Mouse (Mus musculus): ENCODE data around the gene H2afy. TPM values are rescaled to one million over a fixed set of nuclear protein-coding genes. Genes with fewer than 3 reads are reported as not detected.

H2afy gene
- 195 TPM for polyA plus RNA-seq (2015; fragmentation: Illumina TruSeq; extraction: RNeasy Lipid Tissue Mini Kit (QIAGEN cat#74804); ENCODE audit: insufficient read depth, low replicate concordance)

DNA sequence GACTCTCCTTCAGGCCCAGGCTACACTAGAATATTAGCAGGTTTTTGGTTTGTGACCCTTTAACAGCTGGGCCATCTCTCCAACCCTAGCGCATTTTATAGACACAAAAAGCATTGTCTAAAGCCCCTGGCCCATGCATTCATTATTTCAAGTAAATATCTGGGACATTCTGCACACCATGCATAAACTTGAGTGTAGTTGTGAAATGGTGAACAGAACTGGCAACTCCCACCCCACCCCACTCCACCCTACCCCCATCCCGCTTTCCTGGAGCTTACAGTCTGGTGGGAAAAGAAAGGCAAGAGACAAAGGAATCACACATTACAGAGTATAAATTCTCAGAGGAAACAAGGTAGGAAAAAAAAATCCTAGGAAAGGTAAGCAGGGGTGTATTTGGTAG, at the start of gene H2afy:
Gene H2afy, minus strand, starts transcription at position 162 of the 400 bp plus-strand sequence.

DNA sequence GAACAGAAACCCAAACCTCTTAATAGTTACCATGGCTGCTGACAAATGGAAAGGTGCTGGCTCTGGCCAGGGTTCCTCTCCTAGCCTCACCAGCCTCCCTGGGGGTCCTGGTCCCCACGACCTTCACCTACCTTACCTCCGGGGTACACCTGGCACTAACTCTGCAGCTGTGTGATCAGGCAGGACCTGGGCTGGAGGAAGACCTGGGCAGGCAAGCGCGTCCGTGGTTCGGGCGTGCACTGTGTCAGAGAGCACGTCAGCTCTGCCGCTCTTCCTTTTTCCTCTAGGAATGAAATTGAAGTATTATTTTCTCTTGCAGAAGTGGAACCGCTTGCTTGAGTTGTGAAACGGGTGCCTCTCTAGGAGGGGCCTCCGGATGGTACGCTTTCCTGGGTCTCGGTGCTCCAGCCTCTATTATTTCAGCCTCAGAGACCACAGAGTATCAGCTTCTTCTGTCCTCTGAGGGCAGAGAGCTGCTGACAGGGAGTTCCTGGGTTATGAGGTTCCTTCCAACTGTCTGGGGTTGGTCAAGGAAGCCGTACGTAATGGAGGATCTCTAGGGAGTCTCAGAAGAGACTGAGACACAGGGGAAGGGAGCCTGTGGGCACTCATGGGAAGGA, 42.4 kb upstream of the H2afy start, which contains the start of gene Tifab:
Gene Tifab, minus strand, starts transcription at position 470 of the 620 bp plus-strand sequence.

Other genes with a start within 250 kb of the H2afy start
- 42.4 TPM for gene Tifab, start 42.5 kb upstream of the H2afy start, polyA plus RNA-seq (2015; fragmentation: Illumina TruSeq; extraction: RNeasy Lipid Tissue Mini Kit (QIAGEN cat#74804); ENCODE audit: insufficient read depth, low replicate concordance)
- not detected for gene Neurog1, start 115.8 kb upstream of the H2afy start, polyA plus RNA-seq (2015; fragmentation: Illumina TruSeq; extraction: RNeasy Lipid Tissue Mini Kit (QIAGEN cat#74804); ENCODE audit: insufficient read depth, low replicate concordance)
- not detected for gene Cxcl14, start 160.2 kb upstream of the H2afy start, polyA plus RNA-seq (2015; fragmentation: Illumina TruSeq; extraction: RNeasy Lipid Tissue Mini Kit (QIAGEN cat#74804); ENCODE audit: insufficient read depth, low replicate concordance)